Mouse (Mus musculus) ES-E14 (cell line): Measurements from ENCODE around the gene Efnb1.

Experiments used
- HCFC1 ChIP-seq: IDR thresholded peaks from 2 replicates; pipeline ENCODE4 v1.6.1; 2012; ENCODE audit warnings: low read length, inconsistent platforms, borderline replicate concordance; ENCODE audit not compliant: insufficient read depth
- MAFK ChIP-seq: IDR thresholded peaks from 2 replicates; pipeline ENCODE4 v1.6.1; 2014; ENCODE audit warnings: mild to moderate bottlenecking, low read depth, low read length, inconsistent platforms; ENCODE audit not compliant: insufficient read depth
- ZC3H11A ChIP-seq: IDR thresholded peaks from 2 replicates; pipeline ENCODE4 v1.6.1; 2012; ENCODE audit warnings: low read depth, mild to moderate bottlenecking, inconsistent platforms, low read length, borderline replicate concordance
- ZNF384 ChIP-seq: IDR thresholded peaks from 2 replicates; pipeline ENCODE4 v1.6.1; 2012; ENCODE audit warnings: low read depth, low read length, inconsistent platforms

DNA sequence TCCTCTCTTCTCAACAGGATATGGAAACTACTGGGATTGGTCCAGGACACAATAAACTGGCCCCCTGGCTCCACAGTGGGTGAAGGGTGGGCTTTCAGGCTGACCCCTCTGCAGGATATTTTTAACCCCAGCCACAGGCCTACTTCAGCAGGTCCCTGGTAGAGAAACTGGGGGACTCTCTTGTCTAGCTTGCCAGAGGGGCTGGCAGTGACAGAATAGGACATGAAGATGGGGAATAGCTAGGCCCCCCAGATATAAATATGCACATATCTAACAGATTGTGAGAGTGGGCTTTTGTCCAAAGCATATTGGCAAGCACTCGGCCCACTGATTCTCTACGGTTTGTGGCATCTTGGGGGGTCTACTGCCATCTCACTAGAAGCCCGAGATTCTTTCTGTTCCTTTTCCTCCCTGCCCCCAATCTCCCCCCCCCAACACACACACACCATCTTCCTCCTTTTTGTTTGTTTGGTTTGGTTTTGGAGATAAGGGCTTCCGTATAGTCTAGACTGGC is 29.0 kb downstream of the Efnb1 start:
- TF ChIP-seq MAFK (no peak), HCFC1 (no peak), ZC3H11A (no peak), ZNF384 (no peak)
